Mouse (Mus musculus) midbrain, postnatal 0 days (tissue): ENCODE measurements around the gene Sugp1. TPM values are rescaled to one million over a fixed set of nuclear protein-coding genes. Genes with fewer than 3 reads are reported as not detected.

Experiments used
- ATAC-seq: fragments of 200-750 bp; cut with Nextera tagmentation; 2 replicates; pipeline ENCODE4 v1.8.0; 2017; ENCODE audit warnings: moderate number of reproducible peaks, mild to moderate bottlenecking, moderate TSS enrichment, moderate library complexity; ENCODE audit not compliant: low FRiP score
- DNase-seq: peaks from one replicate; pipeline ENCODE4 v3.0.0-alpha.2; 2015; ENCODE audit warnings: low spot score
- H3K27ac ChIP-seq: fragments of 300-500 bp; sonication (generic); 2 replicates; pipeline ENCODE4 v1.5.1; 2014; ENCODE audit warnings: low read depth, mild to moderate bottlenecking, low read length, mixed read lengths
- H3K27me3 ChIP-seq: fragments of 300-500 bp; sonication (generic); 2 replicates; pipeline ENCODE4 v1.6.1; 2014; ENCODE audit warnings: low read length, control low read depth, mixed read lengths; ENCODE audit not compliant: insufficient read depth
- H3K36me3 ChIP-seq: fragments of 300-500 bp; sonication (generic); 2 replicates; pipeline ENCODE4 v1.6.1; 2014; ENCODE audit warnings: low read length, control low read depth, mixed read lengths; ENCODE audit not compliant: insufficient read depth
- H3K4me1 ChIP-seq: fragments of 300-500 bp; sonication (generic); 2 replicates; pipeline ENCODE4 v1.6.1; 2014; ENCODE audit warnings: mild to moderate bottlenecking, control low read depth, antibody characterized with exemption, low read length, mixed read lengths; ENCODE audit not compliant: insufficient read depth
- H3K4me2 ChIP-seq: fragments of 300-500 bp; sonication (generic); 2 replicates; pipeline ENCODE4 v1.6.1; 2014; ENCODE audit warnings: low read depth, mild to moderate bottlenecking, low read length, mixed read lengths; ENCODE audit not compliant: poor library complexity, severe bottlenecking
- H3K4me3 ChIP-seq: fragments of 300-500 bp; sonication (generic); 2 replicates; pipeline ENCODE4 v1.5.1; 2014; ENCODE audit warnings: low read depth, mild to moderate bottlenecking, low read length, moderate library complexity
- H3K9ac ChIP-seq: fragments of 300-500 bp; sonication (generic); replicated peaks from 2 replicates; pipeline ENCODE4 v1.6.1; 2014; ENCODE audit warnings: mild to moderate bottlenecking, low read length, moderate library complexity, mixed read lengths; ENCODE audit not compliant: poor library complexity, severe bottlenecking
- H3K9me3 ChIP-seq: fragments of 300-500 bp; sonication (generic); 2 replicates; pipeline ENCODE4 v1.6.1; 2016; ENCODE audit warnings: low read length, control low read depth
- CTCF ChIP-seq: IDR thresholded peaks from 2 replicates; pipeline ENCODE4 v1.5.1; 2016; ENCODE audit warnings: antibody characterized with exemption, mild to moderate bottlenecking
- WGBS: fragments of 180-500 bp; shearing (Covaris S2); extraction: QIAGEN DNeasy Blood & Tissue Kit; methylation state at CpG from one replicate; pipeline ENCODE4 v1.1.7; 2014; 5-methylcytosine and 5-hydroxymethylcytosine counted together
- polyA plus RNA-seq: library from polyadenylated mRNA; unstranded; fragments of >200 nt; fragmentation: Nextera tagmentation; extraction: Ambion mirVana; gene quantifications from 2 replicates; pipeline ENCODE4 v1.2.1, GENCODE M21; 2015
- total RNA-seq: library from RNA; depleted of rRNA; stranded (reverse); fragments of >200 nt; gene quantifications from 2 replicates; pipeline ENCODE4 v1.2.3, GENCODE M21; 2014

The Sugp1 gene
- total and polyA plus RNA-seq, 2 experiments from 2014 or later = 19.9 to 48.9 TPM

GRCm38 (mm10) chr8:70087836-70088650 is 45.4 kb downstream of the Sugp1 start:
- Histone ChIP-seq H3K36me3 (no peaks in the 10 kb centered on the region), H3K27ac (no peak overlapping the region), H3K27me3 (peaks cover 39% of the 10 kb centered on the region), H3K9me3 (no peaks in the 10 kb centered on the region), H3K4me3 (peak overlapping the region; percentile 36), H3K4me1 (peaks cover 36% of the 10 kb centered on the region), H3K9ac (peak overlapping the region; percentile 55), H3K4me2 (peak overlapping the region; percentile 71)
- peak; percentile 45; the same call in 1 of the 2 replicates for ATAC-seq
- peak; percentile 64 for DNase-seq
- peak; percentile 87 for TF ChIP-seq CTCF
- 3% methylated on average over 56 of the region's 56 CpGs for WGBS

- Histone ChIP-seq H3K4me3 (no peak overlapping the region), H3K9me3 (no peaks in the 10 kb centered on the region), H3K36me3 (peaks cover 8% of the 10 kb centered on the region; the same call in 1 of the 2 replicates), H3K27me3 (peaks cover 27% of the 10 kb centered on the region), H3K4me2 (0 out of 2 replicates have a peak overlapping the region, but pooled peaks have one; percentile 2), H3K27ac (peak overlapping the region; percentile 59), H3K4me1 (peaks cover 27% of the 10 kb centered on the region), H3K9ac (0 out of 2 replicates have a peak overlapping the region, but pooled peaks have one; percentile 4)
- peak; percentile 70 for DNase-seq
- WGBS = 32% methylated on average over 9 of the region's 9 CpGs
- ATAC-seq = peak; percentile 29
- TF ChIP-seq CTCF = no peak
Observed at GRCm38 (mm10) chr8:70089296-70089960, 46.8 kb downstream of the Sugp1 start.

GRCm38 (mm10) chr8:70092786-70093185 is 50.2 kb downstream of the Sugp1 start:
- Histone ChIP-seq H3K27ac (no peak overlapping the region), H3K36me3 (peaks cover 38% of the 10 kb centered on the region), H3K4me1 (peaks cover 25% of the 10 kb centered on the region), H3K4me2 (no peak overlapping the region), H3K9me3 (no peaks in the 10 kb centered on the region), H3K9ac (no peak overlapping the region), H3K27me3 (no peaks in the 10 kb centered on the region), H3K4me3 (no peak overlapping the region)
- DNase-seq = no peak
- no peak for ATAC-seq
- 74% methylated on average over 8 of the region's 8 CpGs for whole genome bisulfite sequencing
- no peak for TF ChIP-seq CTCF

GRCm38 (mm10) chr8:70099276-70099675 is 56.7 kb downstream of the Sugp1 start:
- 79% methylated on average over 8 of the region's 8 CpGs for WGBS
- Histone ChIP-seq H3K27ac (no peak overlapping the region), H3K4me1 (no peaks in the 10 kb centered on the region), H3K9me3 (no peaks in the 10 kb centered on the region), H3K4me3 (no peak overlapping the region), H3K27me3 (no peaks in the 10 kb centered on the region), H3K4me2 (no peak overlapping the region), H3K36me3 (peaks cover 74% of the 10 kb centered on the region), H3K9ac (no peak overlapping the region)
- DNase-seq (no peak), ATAC-seq (no peak)
- TF ChIP-seq CTCF = no peak

- DNase-seq (no peak), ATAC-seq (no peak)
- Histone ChIP-seq H3K27ac (no peak overlapping the region), H3K9ac (no peak overlapping the region), H3K27me3 (no peaks in the 10 kb centered on the region), H3K4me2 (no peak overlapping the region), H3K4me1 (no peaks in the 10 kb centered on the region), H3K36me3 (peaks cover 71% of the 10 kb centered on the region), H3K9me3 (no peaks in the 10 kb centered on the region), H3K4me3 (no peak overlapping the region)
- 89% methylated on average over 8 of the region's 8 CpGs for WGBS
- no peak for TF ChIP-seq CTCF
Observed at GRCm38 (mm10) chr8:70100241-70100640, 57.6 kb downstream of the Sugp1 start.

- H3K4me1 ChIP-seq = no peaks in the 10 kb centered on the region
- ATAC-seq (peak; percentile 47), DNase-seq (peak; percentile 63)
- H3K9me3 ChIP-seq = no peaks in the 10 kb centered on the region
- H3K27ac ChIP-seq = no peak overlapping the region
- peaks cover 69% of the 10 kb centered on the region for H3K36me3 ChIP-seq
- no peaks in the 10 kb centered on the region for H3K27me3 ChIP-seq
- no peak overlapping the region for H3K4me2 ChIP-seq
- no peak overlapping the region for H3K4me3 ChIP-seq
- 16% methylated on average over 6 of the region's 6 CpGs for WGBS
- TF ChIP-seq CTCF = peak; percentile 71
- H3K9ac ChIP-seq = no peak overlapping the region
Observed at GRCm38 (mm10) chr8:70104506-70104905, 61.9 kb downstream of the Sugp1 start.
